Mouse (Mus musculus): ENCODE measurements around the gene Cep350.

DNA sequence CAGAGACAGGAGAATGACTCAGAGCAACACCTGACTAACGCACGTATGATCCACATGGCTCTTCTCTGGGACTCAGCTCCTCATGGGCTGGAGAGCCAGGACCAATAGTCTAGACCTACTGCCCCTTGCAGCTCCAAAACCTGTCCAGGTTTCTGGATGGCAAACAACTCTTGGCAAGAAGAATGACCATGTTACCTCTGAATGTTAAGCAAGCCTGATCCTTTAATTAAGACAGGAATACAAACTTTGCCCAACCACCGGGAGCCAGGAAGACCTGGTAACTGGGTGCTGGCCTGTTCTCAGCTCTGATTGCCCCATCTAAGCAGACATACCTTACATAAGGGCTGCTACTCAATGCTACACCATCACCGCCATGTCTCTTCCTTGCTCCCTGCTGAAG lies 164.8 kb downstream of the Cep350 start:
- TF ChIP-seq CTCF (IDR thresholded peaks at IDR 0.05; ENCODE audit: low read depth, low read length) (no peak), POLR2A (IDR thresholded peaks at IDR 0.05; ENCODE audit: extremely low read depth, insufficient read depth, low read length) (no peak)
